Mouse (Mus musculus) adrenal gland, adult 8-10 months (tissue): ENCODE measurements around the gene Klhl8. TPM values are rescaled to one million over a fixed set of nuclear protein-coding genes. Genes with fewer than 3 reads are reported as not detected.
A peak's percentile ranks its signal among the peaks of the same experiment; 100 is the strongest.

Experiments
- DNase-seq: peaks from one replicate; pipeline ENCODE4 v3.0.0; 2022
- total RNA-seq, 4 experiments: library from RNA; stranded (reverse); gene quantifications; 2 replicates each; pipeline ENCODE4 v1.2.4; 2022

Gene Klhl8
- total RNA-seq, 4 experiments from 2014 or later = 17.8 to 22.4 (median 20.5) TPM

DNA sequence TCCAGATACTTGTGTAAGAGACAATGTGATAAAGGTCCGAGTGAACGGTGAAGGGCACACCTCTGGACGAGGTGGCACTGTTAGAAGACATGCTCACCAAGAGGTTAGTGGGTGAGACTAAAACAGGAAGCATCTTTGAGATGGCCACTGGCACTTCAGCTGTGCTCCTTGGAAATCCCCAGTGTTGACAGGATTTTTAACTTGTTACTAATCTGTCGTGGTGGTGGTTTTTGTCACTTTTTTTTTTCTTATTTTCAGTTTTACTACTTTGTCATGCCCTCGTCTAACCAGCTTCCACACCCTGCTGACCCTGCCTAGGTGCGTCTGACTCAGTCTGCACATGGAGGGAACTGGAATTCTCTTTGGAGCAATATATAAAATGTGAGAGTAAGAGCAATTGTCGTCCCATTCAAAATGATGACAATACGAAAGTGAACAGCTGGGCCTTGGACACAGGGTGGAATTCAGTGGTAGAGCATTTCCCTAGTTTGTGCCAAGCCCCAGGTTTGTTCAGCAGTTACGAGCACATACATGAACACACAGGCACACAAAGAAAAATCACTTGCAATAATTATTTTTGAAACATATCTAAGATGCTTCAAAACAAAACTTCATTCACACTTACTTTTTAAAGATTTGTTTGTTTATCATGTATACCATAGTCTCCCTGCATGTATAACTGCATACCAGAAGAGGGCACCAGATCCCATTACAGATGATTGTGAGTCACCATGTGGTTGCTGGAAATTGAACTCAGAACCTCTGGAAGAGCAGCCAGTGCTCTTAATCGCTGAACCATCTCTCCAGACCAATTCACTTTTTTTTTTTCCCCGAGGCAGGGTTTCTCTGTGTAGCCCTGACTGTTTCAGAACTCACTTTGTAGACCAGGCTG, 3.5 kb upstream of the Klhl8 start:
- no peak for DNase-seq

DNA sequence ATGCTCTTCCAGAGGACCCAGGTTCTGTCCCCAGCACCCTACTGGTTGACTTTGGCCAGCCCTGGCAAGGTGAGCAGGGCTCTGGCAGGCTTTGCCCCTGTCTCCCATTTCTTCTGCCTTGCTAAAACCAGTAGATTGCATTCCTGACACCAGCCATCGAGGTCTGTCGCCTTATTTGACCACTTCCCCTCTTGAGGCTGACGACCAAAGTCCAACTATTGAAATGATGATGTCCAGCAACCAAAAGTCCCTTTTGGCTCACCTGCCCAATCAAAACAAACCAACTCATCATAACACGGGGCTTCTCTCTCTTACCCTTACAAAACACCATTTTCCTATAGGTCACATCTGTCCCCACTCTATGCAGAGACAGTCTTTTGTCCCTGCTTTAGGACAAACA, 2.1 kb upstream of the Klhl8 start:
- no peak for DNase-seq

DNA sequence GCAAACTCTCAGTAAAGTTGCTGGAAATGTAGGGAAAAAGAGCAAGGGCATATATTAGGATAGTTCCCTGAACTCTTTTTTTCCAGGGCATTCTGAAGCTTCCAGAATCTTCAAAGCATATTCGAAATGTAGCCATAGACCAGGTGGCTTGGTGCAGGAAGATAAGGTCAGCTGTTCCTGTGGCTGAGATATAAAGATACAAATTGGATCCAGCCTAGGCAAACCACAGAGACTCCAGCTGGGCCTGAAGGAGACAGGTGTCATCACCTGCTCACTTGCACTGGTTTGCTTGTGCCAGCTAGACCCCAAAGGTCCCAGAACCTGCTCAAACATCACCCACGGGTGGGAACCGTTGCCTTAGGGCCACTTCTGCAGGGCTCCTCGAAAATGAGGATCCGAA, 496 bp upstream of the Klhl8 start:
- DNase-seq = no peak

DNA sequence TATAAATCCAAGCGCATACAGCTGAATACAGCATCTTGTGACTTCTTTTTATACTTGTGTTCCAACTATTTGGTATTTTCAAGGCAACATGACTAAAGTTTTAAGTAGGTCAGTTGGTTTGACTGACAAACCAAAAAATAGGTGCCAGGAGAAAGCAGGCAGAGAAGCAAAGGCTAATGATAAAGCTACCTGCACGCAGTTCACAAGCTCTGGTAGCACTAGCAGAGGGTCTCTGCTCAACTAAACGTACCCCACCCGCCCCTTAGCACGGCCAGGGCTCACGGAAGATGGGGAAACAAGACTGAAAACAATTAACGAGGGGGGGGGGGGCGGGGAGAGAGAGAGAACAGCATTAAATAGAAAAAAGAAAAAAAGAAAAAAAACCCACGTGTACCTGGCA, 903 bp downstream of the Klhl8 start:
- DNase-seq = no peak

DNA sequence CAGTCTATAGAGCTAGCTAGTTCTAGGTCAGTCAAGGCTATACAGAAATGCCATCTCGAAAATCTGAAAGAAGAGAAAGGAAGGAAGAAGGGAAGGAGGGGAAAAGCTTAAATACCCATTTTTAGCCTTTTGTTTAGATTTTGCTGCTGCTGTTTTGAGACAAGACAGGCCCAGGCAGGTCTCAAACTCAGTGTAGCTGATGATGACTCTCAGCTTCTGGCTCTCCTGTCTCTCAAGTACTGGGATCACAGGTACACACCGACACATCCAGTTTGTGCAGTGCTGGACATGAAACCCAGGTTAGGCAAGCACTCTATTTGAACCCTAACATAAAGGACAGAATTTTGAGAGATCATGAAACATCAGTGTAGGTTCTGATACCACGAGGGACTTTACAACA, 1.6 kb downstream of the Klhl8 start:
- no peak for DNase-seq

DNA sequence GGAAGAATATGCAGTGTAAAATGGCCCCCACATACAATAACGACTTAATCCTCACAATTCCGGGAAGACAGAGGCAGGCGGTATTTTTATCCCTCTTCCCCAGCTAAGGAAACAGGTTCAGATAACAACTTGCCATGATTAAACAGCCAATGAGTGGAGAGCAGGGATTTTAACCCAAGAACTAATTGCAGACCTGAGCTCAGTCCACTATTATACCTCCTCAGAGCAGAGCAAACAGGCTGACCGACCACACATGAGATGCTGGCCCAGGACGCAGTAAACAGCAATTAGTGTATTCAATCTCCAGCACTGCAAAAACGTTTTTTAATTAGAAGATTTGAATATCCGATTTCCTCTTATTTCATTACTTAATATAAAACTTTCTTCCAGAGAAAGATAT, 2.2 kb downstream of the Klhl8 start:
- no peak for DNase-seq

DNA sequence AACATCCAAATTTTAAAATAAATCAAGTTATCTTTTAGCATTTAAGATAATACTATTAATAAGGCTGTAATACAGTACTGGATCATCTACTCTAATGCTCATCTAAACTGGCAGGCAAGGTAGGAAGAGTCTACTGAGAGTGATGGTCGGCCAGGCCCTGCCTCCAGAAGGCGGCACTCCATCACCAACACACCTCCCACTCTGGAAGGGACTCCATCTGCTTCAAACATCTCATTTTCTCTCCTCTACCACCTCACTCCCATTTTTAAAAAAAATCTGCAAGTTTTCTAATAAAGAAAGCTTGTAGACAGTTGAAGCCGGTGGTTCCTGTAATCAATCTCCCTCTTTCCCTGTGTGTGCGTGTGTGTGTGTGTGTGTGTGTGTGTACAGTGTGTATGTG, 3.2 kb downstream of the Klhl8 start:
- no peak for DNase-seq

DNA sequence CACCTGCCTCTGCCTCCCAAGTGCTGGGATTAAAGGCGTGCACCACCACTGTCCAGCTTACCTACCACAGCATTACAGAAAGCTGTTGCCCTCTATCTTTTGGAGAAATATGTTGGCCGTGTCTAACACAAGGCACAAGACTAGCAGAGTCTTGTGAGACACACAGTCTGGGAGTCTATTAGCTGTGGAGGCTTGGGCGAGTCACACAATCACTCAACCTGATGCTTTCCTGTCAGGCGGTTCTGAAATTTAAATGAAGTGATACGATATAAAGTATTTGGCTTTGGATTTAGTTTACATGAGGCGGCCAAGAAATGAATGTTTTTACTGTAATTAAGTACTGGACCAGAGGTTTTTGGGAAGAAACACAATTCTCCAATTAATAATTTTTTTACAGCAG, 4.9 kb downstream of the Klhl8 start:
- DNase-seq = no peak

DNA sequence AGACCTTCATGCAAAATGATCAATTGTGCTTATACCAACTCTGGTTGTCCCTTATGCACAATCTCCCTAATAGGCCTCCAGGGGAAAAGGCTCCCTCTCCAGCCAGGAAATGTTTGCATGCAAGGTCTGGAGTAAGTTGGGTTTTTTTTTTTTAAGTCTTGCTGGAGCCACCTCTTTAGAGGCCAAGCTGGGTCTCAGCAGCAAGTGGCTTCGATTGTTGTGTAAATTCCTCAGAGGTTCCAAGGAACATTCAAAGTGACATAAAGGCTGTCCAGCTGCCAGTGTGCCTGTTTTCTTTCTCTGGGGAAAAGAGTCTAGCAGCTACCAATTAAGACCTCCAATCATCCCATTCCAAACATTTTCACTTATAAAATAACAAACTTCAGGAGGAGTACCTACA, 12.7 kb downstream of the Klhl8 start:
- no peak for DNase-seq

DNA sequence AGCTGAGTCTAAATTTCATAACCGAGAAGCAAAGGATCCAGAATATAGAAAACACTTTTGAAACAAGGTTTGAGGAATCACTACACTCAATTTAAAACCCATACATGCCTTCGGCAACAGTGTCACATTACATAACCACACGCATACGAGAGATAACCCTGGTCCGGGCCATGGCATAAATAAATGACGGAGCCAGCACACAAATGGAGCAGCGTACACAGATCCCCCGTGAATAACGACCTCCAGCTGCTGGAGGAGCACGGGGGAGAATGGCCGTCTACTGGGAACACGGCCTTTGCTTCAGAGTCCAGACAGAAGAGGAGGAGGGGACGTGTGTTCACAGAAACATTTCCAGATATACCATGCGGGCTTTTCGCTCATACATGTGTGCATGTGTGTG, 21.3 kb downstream of the Klhl8 start:
- no peak for DNase-seq

DNA sequence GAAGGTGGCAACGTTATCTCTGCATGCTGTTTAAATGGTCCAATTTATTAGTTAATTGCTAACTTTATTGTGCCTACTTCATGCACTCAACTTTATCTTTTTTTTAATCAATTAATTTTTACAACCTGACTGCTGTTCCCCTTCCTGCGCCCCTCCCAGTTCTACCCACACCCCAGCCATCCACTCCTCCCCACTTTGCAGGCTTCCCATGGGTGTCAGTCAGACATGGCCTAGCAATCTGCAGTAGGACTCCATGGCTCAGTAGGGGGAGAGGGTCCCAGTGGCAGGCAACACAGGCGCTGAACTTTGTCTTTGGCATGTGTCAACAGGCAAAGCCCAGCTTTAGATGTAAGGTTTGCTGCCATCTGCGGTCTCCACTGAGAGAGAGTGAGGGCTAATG, 47.3 kb downstream of the Klhl8 start:
- no peak for DNase-seq

DNA sequence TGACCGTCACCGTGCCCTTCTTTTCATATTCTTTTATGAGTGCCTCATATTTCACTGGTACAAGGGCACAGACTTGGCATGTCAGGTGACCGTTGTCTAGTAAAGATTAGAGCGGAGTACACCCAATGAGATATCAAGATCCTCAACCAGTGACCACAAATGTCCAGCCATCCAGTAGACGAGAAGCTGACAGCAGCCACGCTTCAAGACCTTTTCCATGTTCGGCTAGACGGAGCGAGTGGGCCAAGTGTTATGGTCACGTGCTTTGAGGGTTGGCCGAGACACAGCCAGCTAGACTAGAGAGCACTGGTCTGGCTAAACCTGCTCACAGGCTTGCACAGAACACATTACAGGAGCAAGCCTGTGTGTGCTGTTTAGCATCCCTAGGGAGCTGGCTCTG, 50.4 kb downstream of the Klhl8 start:
- DNase-seq = no peak

DNA sequence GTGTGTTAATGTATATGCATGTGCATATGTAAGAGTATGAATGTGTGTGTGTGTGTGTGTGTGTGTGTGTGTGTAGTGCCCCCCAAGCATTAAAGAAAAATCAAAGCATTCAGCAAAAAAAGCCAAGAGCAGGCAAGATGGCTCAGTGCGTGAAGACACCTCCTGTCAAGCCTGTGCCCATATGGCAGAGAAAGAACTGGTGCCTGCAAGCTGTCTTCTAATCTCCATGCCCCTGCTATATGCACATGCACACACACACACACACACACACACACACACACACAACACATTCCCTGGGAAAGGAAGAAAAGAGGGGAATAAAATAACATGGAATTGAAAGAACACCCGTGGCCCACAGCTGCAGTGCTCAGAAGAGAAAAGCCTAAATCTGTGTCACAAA, 53.9 kb downstream of the Klhl8 start:
- no peak for DNase-seq

DNA sequence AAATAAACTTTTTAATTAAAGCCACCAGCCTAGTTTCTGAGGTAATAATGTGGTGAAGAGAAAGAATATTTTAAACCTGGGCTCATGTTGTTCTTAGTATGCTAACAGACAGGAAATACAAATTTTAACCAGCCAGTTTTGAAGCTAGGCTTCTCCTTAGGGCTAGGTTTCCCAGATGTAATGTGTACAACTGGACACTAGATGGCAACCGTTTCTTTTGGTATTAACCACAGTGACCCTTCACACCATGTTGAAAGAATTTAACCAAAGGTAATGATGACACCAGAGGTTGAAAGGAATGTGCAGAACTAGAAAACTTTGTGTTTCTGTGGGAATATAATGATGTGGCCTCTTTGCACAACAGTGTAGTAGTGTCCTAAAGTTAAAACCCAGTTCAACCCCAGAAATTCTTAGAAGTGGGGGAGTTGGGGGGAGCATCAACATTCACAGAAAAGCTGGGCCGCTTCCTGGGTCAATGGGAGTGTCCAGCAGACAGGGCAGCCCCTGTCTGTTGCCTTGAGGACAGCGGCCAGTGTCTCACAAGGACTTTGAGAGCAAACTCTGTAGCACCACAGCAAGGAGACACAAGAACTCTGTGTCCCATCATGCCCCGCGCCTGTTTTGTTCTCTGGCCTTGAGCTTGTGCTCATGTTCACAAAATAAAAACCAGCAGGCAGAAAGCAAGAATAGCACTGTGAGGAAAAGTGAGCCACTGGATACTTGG, 54.6 kb downstream of the Klhl8 start:
- DNase-seq = no peak

DNA sequence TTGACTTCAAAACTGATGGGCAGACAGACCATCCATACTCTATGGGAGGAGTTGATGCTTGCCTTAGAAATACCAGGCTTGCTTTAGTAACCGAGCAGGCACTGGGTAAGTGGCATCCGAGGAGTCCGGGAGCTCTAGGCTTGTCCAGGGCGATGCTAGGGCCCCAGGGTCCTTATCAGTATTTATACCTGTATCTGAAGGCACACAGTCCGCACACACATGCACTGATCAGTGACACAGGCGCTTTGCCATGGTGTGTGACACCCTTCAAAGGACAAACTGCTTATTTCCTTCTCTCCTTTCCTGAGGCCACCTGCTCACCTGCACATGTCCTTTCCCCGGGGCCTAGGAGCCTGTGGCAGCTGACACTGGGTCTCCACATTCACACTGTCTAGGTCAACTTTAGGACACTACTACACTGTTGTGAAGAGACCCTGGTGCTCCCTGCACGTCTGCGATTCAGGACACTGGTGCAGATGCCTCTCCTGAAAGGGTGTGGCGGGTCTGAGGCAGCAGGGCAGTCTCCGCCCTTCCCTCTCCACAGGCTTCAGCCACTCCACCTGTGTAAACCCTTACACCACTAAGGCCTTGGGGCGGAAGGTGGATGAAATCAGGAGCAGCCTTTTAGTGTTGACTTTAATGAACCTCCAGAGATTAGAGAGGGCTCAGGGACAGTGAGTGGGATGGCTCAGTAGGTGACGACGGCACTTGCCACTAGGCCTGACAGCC, 55.4 kb downstream of the Klhl8 start:
- DNase-seq = no peak

DNA sequence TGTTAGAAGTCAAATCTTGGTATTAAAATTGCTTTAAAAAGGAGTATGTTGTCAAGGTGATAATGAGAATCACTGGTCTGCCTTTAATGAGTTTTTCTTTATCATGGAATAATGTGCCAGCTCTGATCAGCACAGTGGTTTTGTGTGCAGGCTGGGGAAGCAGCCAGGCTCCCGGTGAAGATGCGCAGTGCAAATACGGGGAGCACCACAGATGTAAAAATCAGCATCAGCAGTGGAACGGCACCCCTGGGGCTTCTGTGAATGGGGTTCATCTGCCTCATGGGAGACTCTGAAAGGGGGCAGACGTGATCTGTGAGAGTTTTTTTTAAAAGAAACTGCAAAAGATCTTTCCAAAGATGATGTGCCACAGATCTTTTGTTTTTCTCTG, 56.3 kb downstream of the Klhl8 start:
- DNase-seq = no peak

DNA sequence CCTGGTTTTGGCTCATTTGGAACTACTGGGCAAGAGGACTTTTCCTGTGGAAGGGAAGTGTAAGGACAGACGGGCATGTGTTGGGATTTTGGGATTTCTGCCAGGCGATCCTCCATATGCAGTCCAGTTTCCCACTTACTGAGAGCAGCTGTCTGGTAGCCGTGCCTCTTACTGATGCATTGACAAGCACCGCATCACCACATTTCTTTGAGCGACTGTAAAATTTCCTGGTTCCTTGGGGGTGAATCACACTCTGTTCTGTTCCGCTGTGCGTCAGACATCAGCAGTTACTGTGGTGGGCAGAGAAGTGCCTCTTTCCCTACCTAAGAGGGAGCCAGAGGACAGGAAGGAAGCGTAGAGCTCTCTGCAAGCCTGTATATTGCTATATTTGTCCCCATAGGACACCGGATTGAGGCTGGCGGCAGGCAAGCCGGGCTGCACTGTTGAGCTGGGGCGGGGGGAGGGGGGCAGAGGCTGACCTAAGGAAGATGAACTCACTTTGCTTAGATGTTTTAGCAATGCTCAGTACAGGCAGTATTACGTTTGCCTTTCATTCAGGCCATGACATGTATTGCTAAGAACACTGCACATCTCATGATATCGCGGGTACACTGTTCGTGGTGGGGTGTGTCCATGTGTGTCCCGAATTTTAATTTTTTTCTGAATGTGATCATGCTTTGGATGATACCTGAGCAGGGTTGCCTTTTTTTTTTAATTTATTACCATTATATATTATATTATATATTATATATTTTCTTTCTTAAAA, 56.8 kb downstream of the Klhl8 start:
- no peak for DNase-seq

DNA sequence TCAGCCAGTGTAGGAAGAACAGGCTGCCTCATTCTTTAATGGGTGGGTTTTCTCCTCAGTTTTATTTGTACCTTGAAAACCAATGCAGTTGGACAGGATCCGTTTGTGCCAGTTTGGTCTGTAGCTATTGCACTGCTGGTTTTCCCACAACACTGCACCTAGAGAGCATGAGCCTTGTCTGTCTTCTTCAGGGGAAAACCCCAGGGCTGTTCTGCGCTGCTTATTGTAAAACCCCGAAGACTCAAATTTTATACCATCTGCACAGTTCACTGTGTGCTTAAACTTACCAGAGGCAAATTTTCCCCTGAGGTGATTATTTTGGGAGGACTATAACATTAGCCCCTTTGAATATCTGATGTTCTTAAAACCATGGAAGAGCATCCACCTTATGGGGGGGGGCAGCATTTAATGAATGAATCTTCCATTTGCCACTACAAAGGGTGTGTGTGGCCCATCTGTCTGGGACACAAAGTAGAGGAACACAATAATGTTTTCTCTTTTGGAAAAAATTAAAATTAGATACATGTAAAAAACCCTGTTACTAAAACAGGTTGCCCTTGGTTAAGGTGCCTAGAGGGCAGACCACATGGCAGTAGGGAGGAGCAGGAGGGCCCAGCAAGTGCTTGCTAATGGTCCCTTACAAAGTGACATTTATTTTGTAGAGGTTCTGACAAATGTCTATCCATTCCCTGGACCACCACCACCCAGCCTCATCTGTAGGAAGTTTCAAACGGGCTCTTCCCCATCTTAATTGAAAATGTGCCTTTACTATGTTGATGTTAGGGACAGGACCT, 58.1 kb downstream of the Klhl8 start:
- no peak for DNase-seq

DNA sequence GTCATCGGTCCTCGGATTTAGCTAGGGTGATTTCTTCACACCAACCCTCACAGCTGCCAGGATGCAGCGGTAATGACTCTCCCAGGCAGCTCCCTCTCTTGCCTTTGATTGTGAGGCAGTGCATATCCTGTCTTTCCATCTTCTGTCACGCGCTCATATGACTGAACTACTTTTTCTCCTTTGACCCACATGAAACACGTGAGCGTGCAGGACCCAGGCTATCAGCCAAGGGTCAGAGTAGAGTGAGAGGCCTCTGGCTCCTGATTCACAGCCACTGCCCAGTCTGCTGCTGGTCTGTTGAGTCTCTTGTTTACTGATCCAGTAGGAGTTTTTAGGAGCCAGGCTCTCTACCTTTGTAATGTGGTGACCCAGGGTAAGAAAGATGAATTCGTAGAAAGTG, 62.5 kb downstream of the Klhl8 start:
- peak; percentile 45 for DNase-seq

DNA sequence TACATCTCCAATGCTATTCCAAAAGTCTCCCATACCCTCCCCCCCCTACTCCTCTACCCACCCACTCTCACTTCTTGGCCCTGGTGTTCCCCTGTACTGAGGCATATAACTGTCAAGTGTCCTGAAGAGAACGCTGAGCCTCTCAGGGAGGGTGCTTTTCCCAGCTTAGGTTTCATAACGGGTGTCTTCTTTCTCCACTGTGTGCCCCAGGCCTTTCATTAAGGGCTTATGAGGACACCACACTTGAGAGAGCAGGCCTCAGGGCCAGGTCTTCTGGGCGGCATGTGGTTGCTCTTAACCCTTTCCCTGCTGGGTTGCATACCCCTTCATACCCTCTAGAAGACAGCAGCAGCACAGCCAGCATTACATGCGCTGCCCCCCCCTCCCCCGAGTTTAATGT, 64.5 kb downstream of the Klhl8 start:
- DNase-seq = no peak

DNA sequence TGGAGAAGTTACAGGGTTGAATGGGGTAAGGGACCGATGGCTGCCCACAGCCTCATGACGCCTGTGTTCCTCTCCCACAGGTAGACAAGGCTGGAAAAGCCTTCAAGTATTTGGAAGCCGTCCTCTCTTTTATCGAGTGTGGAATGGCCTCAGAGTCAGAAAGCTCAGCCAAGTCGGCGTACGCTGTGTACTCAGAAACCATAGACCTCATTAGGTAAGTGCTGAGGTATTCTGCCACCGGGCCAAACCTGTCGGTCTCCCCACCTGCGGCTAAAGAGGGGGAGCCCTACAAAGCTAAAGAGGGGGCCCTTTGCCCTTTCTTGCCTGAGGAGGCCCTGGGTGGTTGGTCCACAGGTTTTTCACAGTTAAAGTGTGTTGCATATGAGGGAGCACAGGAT, 64.9 kb downstream of the Klhl8 start:
- DNase-seq = no peak
